Mouse (Mus musculus) mouse embryonic stem cell (cell line): Measurements from ENCODE around the gene 4930442H23Rik.
"Not testable (repeated sequence)": the region's sequence is repeated elsewhere in the genome, so short reads cannot be mapped to it uniquely, and the experiment has no call there.

Source experiments
- in situ Hi-C, 2 experiments: fragments of 300-500 bp; cut with MboI; formaldehyde crosslinking; loops; 1 replicate in 1 of 2; 3 replicates in 1 of 2; pipeline ENCODE4 v1.14.3; 2019 to 2020; ENCODE audit warnings: low sequenced_read_pairs in 2 of 2, low pct_unique_long_range_greater_than_20kb in 1 of 2, mixed read lengths in 1 of 2; ENCODE audit not compliant: unreplicated experiment in 1 of 2

The 4930442H23Rik gene

GRCm38 (mm10) chr10:81182336-81183333, 1.0 kb downstream of the 4930442H23Rik start, which contains the start of gene Dapk3:
Gene Dapk3 (plus strand): TSS chr10:81183005.
- in situ Hi-C loops = no loop called here

- in situ Hi-C loops = not testable (repeated sequence)
Observed at GRCm38 (mm10) chr10:81181860-81182259, 1.8 kb downstream of the 4930442H23Rik start.

GRCm38 (mm10) chr10:81180946-81181345, 2.7 kb downstream of the 4930442H23Rik start:
- in situ Hi-C loops = no loop called here

GRCm38 (mm10) chr10:81179451-81180342, 4.0 kb downstream of the 4930442H23Rik start:
- in situ Hi-C loops = loop anchor here in 1 of 2 experiments (10.0 kb wide), 1 partner anchor 155 kb away; the partner anchor contains the start of gene Diras1

GRCm38 (mm10) chr10:81178927-81179326, 4.7 kb downstream of the 4930442H23Rik start:
- in situ Hi-C loops = loop anchor here in 1 of 2 experiments (10.0 kb wide), 1 partner anchor 154 kb away; the partner anchor contains the start of gene Diras1

GRCm38 (mm10) chr10:81177958-81178712, 5.5 kb downstream of the 4930442H23Rik start:
- in situ Hi-C loops = loop anchor here in 1 of 2 experiments (10.0 kb wide), 1 partner anchor 153 kb away; the partner anchor contains the start of gene Diras1

GRCm38 (mm10) chr10:81177491-81177925, 6.1 kb downstream of the 4930442H23Rik start:
- in situ Hi-C loops = loop anchor here in 1 of 2 experiments (10.0 kb wide), 1 partner anchor 153 kb away; the partner anchor contains the start of gene Diras1

- in situ Hi-C loops = loop anchor here in 1 of 2 experiments (10.0 kb wide), 1 partner anchor 152 kb away; the partner anchor contains the start of gene Diras1
Observed at GRCm38 (mm10) chr10:81176466-81177271, 7.0 kb downstream of the 4930442H23Rik start, which contains the start of gene Eef2. Gene Eef2 (plus strand): TSS chr10:81176631.

GRCm38 (mm10) chr10:81175936-81176465, 7.6 kb downstream of the 4930442H23Rik start:
- in situ Hi-C loops = loop anchor here in 1 of 2 experiments (10.0 kb wide), 1 partner anchor 151 kb away; the partner anchor contains the start of gene Diras1

GRCm38 (mm10) chr10:81175345-81175701, 8.3 kb downstream of the 4930442H23Rik start:
- in situ Hi-C loops = loop anchor here in 1 of 2 experiments (10.0 kb wide), 1 partner anchor 151 kb away; the partner anchor contains the start of gene Diras1

- in situ Hi-C loops = loop anchor here in 1 of 2 experiments (5.0 to 10.0 kb wide), 2 partner anchors 87 to 150 kb away; partner anchors contain the start of gene Diras1
Observed at GRCm38 (mm10) chr10:81174617-81175344, 8.9 kb downstream of the 4930442H23Rik start.

GRCm38 (mm10) chr10:81173132-81173531, 10.5 kb downstream of the 4930442H23Rik start:
- in situ Hi-C loops = loop anchor here in 1 of 2 experiments (5.0 to 10.0 kb wide), 2 partner anchors 86 to 148 kb away; partner anchors contain the start of gene Diras1

GRCm38 (mm10) chr10:81169411-81169900, 14.2 kb downstream of the 4930442H23Rik start:
- in situ Hi-C loops = not testable (repeated sequence)

- in situ Hi-C loops = no loop called here
Observed at GRCm38 (mm10) chr10:81168521-81169244, 15.0 kb downstream of the 4930442H23Rik start.

- in situ Hi-C loops = no loop called here
Observed at GRCm38 (mm10) chr10:81168087-81168431, 15.6 kb downstream of the 4930442H23Rik start.
